Comparison of ENCODE assay signal across 7 mouse cellular contexts in the genomic region with DNA sequence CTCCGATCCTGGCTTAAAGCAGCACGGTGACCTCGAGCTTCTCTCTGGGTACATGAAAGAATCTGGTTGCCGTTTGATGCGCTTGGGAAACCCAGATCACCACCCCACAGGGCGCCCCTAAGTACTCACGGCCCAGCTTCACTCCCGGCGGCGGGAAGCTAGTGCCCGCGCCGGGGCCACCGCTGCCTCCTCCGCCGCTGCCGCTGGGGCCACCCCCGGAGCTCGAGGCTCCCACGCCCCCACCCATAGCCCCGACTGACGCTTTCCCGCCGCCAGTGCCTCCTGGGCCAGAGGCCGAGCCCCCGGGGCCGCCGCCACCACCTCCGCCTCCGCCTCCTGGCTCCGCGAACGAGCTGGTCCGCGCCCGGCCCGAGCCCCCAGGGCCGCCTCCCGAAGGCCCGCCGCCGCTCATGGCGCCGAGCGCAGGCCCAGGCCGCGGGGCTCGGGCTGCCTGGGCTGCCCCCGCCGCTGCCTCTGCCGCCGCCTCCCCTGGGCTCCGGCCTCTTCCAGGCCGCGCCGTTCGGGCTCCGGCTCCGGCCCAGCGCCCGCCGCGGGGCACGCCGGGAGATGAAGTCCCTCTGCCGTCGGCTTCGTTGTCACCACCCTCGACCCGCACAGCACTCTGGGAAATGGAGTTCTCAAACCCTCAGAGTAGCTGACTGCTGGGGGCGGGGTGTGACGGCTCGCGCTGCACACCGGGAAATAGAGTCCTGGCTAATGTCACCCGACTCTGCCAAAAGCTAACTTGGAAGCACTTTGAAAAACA. TPM values are rescaled to one million over a fixed set of nuclear protein-coding genes. Genes with fewer than 3 reads are reported as not detected.
DNase-seq lines count a peak whose midpoint lies in the region; ATAC-seq lines count a peak whose summit lies in the region.

A gene (minus strand): TSS at position 603 of the 766 bp plus-strand sequence.

- peak; percentile 69 for ATAC-seq in megakaryocyte progenitor cell, adult 5-6 weeks (replicated peaks; ENCODE audit: poor library complexity)

- DNase-seq in WW6 (ENCODE audit: low read depth, low spot score) = peak; percentile 87
- DNase-seq in cerebellum, postnatal 4 days (ENCODE audit: low spot score in 2 of 2) = peak; percentile 91 to 96
- DNase-seq in gastrocnemius, adult 8-10 months (ENCODE audit: low spot score in 2 of 2) = peak; percentile 95 to 97
- DNase-seq in hindlimb bud, embryonic 11.5 days (ENCODE audit: extremely low spot score, low read depth, low spot score) = peak; percentile 92
- peak; percentile 93 to 98 for DNase-seq in left cerebral cortex, adult 9 months (ENCODE audit: low spot score in 2 of 2)
- DNase-seq in skeletal muscle tissue, adult 2 months (ENCODE audit: low read depth, low spot score) = peak; percentile 94

RNA-seq across cellular contexts. Expression of the gene that starts here (rescaled TPM):
- total RNA-seq in gastrocnemius, adult 8-10 months (2022) = 10 to 100 TPM; 87.5 to 93.5 (median 90.1) TPM
- total RNA-seq in megakaryocyte progenitor cell, adult 5-6 weeks (2015) = 84.9 and 93.2 TPM in 2 replicates
- 57.8 and 60.3 TPM in 2 replicates for total RNA-seq in megakaryocyte progenitor cell, adult 5-6 weeks (2017)

Comparison
In these comparisons a context has a peak if more than half of its experiments do, and no peak if none do; other contexts are left out.
1. Peak in every context shown above with its lines: DNase-seq and ATAC-seq.